Mouse (Mus musculus): ENCODE measurements at regions not wholly inside any gene's neighbourhood (a gene's known extent, or its start where the extent isn't known, plus 50 kb on each side); places are given as distances from the start of the nearest gene placed in this dataset.

- no peak for DNase-seq
Observed at GRCm38 (mm10) chr19:14035371-14035770, 122.0 kb downstream of the Olfr1505 start.

- DNase-seq = no peak
Observed at GRCm38 (mm10) chr19:14035785-14036184, 122.5 kb downstream of the Olfr1505 start.

DNA sequence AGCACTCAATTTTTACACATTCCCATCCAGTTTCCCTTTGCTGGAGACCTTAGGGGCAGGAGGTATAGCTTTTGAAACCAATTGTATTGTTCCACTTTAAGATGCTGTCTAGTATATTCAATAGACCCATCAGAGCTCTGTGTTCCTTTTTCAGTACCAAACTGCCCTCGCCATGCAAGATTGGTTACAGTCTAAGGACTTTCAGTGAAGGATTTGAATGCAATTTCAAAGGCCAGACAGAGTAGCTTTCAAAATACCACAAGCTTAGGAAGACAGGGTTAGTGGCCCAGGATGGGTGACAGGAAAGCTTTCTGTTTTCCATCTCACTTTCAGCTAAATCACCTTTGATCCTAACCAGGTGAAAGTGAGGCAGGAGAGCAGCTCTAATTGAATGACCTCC is 123.4 kb downstream of the Olfr1505 start:
- no peak for DNase-seq

DNA sequence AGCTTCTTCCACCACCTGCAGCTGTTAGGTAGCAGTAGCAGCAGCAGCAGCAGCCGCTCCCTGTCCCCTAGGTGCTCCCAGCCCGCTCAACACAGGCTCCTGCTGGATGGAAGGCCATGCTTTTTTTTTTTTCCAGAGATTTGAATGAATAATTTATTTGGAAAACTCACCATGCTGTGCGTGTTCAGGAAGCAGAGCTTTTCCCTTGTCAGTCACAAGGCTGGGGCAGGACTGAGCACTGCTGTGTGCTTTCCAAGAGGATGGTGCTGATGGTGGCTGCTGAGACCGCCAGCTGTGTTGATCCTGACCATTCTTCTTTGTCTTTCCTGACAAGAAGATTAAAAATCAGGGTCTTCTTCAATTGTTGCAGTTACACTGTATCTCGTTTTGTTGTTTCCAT is 129.4 kb downstream of the Olfr1505 start:
- DNase-seq = no peak

GRCm38 (mm10) chr19:14045456-14045855 is 132.1 kb downstream of the Olfr1505 start:
- no peak for DNase-seq

GRCm38 (mm10) chr19:14052052-14052451 is 138.7 kb downstream of the Olfr1505 start:
- DNase-seq = no peak

DNA sequence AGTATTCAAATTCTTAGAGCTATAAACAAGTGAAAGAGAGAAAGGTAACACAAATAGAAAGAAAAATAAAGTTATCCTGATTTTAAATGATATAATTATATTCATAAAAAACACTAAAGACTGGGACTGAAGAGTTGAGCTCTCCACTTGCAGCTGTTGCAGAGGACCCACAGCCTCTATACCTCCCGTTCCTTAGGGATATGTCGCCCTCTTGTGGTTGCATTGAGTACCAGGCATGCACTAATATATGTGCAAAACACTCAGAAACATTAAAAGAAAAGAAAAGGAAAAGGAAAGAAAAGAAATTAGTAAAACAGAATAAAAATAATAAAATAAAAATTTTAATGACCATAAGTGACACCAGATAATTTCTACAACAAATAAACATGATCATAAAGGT is 167.2 kb downstream of the Olfr1505 start:
- peak; percentile 40 for DNase-seq

DNA sequence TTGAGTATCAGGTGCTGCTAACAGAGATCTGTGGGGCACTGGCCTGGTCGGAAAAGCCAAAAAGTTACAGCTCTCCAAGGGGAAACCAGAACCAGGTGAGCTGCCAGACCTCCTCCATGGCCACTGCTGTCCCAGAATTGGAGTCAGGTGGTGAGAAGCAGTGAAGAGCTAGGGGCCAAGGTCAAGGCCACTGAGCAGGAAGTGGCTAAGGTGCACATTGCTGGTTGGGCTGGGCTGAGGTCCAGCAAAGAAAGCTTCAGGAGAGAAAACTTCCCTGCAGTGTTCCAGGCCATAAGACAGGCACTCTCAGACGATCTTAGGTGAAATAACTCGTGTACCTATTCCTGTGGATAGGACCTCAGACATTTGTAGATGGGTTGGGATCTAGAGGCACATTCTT is 171.4 kb downstream of the Olfr1505 start:
- no peak for DNase-seq

DNA sequence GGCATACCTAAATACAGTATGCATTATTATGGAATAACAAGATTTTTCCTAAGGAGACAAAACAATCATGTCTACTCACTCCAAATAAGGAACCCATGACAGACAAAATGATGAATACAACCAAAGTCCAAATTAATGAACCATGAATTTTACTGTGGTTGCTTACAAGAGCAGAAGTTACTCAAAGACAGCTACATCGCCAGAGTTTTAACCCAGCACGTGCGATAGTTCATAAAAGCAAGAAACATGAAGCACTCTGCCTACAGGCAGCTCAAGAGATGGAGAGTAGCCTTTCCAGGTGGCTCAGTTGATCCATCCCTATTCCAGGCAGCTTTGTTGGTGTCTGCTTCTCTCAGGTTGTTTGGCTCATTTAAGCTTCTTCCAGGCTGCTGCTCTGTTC is 176.8 kb downstream of the Olfr1505 start:
- DNase-seq = no peak

DNA sequence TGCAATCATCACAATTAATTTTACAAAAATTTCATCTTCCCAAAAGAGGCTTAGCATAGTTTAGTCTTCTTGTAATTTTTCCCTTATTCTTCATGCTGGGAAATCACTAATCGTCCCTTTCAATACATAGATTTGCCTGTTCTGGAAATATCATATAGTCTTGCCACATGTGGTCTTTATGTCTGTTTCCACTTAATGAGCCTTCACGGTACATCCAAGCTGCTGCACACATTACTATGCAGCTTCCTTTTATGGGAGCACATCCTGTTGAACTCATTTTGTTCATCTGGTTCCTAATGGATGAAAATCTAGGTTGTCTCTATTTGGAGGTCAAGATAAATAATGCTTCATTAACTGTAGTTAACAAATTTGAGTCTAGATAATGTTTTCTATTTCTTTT is 180.9 kb downstream of the Olfr1505 start:
- no peak for DNase-seq

GRCm38 (mm10) chr19:14096187-14096586 is 182.9 kb downstream of the Olfr1505 start:
- no peak for DNase-seq

DNA sequence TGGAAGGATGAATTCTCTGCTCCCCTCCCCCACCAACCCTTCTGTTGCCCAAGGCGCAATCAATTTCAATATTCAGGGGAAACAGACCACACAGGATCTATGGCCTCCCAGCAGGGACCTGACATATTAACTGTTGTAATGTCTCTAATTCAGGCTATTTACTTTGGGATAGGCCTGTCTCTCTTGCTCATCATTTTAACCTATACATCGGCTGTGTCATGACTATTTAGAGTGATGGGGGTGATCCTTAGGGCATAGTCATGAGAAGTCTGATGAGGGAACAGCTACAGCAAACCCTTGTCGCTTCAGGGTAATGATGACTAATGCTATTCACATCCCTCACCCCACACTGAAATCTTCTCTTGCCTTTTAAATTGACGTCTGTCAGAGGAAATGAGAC is 195.8 kb downstream of the Olfr1505 start:
- no peak for DNase-seq

DNA sequence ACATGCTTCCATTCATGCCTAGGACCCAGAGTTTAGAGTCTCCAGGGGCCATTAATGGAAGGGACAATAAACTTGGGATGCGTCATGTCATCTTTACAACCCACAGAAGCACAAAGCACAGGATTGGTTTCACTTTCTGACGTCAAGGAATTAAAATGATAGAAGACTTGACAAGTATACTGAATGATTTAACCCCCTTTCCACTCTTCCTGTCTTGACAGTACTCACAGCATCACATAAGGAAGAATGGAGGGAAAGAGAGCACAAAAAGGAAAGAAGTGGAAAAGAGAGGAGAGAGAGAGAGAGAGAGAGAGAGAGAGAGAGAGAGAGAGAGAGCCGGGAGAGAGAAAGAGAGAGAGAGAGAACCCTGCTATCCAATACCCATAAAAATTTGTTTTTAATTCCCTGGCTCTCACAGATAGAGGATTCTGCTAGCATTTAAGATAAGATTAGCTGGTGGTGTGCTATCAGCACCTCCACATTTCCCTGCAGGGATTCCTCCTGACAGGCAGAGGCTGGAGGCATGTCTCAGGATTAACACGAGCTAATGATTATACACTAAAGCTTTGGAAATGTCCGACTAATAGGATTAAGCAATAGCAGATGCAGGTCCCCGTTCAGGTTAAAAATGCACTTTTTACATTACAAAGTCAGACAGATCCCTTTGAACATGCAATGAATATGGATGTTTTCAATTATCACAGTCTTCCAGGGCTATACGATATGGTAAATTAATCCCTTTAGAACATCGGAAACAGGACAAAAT is 210.2 kb downstream of the Olfr1505 start:
- no peak for DNase-seq

DNA sequence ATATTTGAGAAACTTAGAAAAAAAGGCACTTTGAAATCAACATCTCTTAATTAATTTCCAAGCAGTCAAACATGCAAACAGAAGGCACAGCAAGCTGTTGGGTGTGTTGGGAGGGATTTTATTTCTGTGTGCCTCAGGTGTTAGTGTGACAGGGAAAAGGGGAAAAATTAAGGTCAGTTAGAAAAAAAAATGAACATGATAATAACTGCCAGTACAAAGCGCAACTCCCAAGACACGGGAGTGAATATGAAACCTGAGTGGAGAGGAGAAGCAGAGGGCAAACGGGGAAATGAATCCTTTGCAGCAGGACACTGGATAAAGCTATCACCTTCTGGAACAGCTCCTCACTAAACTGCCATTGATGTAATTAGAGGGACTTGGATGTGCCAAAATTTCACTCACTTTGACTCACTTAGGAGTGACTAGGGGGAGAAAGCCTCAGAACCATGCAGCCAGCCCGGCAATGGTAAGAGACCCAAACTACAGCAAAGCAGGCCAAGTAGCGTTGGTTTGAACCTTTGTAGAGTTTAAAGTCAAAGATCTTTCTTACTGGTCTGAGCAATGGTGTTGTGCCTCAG is 211.0 kb downstream of the Olfr1505 start:
- DNase-seq = no peak

GRCm38 (mm10) chr19:14124986-14125385 is 211.7 kb downstream of the Olfr1505 start:
- DNase-seq = no peak

DNA sequence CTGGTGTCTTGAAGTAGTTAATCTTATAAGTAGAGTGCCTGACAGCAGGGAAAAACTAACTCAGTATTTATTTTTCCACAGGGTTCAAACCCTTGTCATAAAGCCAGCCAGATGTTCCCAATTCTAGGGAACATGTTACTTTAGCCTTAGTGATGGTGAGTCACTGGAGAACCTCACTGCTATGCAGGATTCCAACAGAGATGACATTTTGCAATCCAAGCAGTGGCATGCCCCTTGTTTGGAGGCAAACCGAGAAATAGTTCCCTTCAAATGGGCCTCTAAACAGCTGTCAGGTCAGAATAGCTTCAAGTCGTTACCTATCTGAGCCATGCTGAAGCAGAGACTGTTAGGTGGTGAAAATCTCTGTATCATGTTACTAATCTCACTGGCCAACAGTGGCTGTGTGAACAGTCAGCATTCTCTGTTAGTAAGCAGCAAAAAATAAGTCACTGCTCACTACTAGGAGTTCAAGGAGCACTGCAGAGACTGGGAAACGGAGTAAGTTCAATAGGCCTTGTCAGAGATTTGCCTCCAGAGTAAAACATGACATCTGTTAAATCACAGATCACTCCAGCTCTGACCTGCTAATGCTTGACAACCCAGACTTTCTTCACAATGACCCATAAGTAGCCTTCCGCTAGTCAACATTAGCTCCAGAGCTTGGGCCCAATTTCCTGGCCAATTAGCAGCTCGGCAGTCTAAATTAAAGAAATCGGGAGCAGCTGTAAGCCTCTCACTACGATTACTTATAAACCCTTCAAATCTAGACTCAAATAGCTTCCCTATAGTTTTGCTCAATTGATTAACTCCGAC is 215.3 kb downstream of the Olfr1505 start:
- no peak for DNase-seq

- no peak for DNase-seq
Observed at GRCm38 (mm10) chr19:14161217-14161616, 247.9 kb downstream of the Olfr1505 start.

DNA sequence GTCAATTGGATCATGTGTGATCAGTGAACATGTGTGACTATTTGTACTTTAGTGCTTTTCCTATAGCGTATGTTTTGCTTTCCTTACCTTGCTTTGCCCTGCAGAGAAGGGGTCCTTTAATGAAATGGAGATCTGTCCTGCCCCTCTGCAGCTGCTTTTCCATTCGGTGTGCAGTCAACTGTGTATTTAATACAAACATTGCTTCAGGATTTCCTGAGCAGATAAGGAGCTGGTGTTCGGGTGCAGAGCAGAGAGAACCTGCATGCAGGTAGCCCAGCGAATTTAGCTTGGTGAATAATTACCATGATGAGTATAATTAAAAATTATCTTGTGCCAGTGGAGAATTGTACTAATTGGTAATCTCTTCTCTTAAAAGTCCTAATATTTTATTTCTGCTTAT is 249.4 kb downstream of the Olfr1505 start:
- no peak for DNase-seq

- DNase-seq = peak; percentile 54
Observed at GRCm38 (mm10) chr19:14165775-14166174, 252.4 kb downstream of the Olfr1505 start.

DNA sequence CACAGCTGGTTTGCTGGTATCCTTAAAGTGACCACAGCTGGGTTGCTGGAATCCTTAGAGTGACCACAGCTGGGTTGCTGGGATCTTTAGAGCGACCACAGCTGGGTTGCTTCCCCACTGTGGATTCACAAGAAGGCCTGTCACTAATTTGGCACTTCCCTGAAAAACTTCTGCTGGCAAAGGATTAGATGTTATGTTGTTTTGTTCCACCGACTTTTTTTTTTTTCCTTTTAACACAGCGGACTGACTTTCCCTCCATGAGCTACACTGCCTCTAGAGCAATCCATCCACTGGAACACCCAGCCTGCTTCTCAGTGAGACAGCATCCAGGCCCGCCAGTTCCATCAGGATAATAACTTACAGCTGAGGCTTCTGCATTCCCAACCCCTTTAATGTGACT is 266.9 kb downstream of the Olfr1505 start:
- peak; percentile 46 for DNase-seq

DNA sequence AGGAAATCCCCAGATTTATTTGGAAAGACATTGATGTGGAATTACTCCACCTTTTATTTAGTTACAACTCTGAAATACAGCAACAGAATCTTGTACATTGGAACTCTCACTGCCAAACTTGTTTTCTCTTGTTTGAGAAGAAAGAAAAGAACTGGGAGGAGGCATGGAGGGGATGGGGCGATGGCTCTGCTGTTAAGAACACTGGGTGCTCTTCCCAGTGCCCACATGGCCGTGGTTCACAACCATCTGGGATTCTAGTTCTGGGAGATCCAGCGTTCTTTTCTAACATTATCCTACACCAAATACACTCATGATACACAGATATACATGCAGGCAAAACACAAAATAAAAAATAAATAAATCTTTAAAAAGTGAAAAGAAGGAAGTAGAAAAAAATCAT is 267.6 kb downstream of the Olfr1505 start:
- DNase-seq = no peak

DNA sequence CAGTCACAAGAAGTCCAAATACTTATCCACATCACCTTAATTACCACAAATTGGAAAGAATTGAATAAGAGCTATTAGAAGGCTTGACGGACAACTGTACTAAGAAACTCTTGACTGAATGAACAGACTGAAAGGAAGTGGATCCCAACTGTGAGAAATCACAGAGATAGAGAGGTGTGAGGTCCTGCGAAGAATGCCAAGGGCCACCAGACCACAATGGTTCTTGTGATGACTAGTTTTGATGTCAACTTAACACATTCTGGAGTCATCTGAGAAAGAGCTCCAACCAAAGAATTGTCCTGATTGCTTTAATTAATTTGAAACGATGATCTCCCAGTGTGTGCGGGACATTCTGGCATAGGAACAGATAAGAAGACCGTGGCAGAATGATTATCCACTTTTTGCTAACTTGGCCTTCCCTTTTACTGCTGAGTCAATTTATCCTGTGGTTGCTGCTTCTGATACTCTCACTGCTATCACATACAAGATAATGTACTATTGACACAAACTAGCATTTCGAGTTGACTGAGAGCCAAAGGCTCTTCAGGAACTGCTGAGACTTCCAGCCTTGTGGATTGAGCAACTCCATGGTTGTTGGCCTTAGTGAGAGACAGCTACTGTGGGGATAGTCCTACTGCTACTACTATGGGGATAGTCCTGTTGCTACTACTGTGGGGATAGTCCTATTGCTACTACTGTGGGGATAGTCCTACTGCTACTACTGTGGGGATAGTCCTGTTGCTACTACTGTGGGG is 268.5 kb downstream of the Olfr1505 start:
- peak; percentile 6 for DNase-seq

GRCm38 (mm10) chr19:14191820-14192219 is 278.5 kb downstream of the Olfr1505 start:
- DNase-seq = no peak
